Mouse (Mus musculus): ENCODE measurements at regions not wholly inside any gene's neighbourhood (a gene's known extent, or its start where the extent isn't known, plus 50 kb on each side); places are given as distances from the start of the nearest gene placed in this dataset.

GRCm38 (mm10) chr13:16636251-16636650, 624.6 kb downstream of the Inhba start:
- Histone ChIP-seq H3K27ac (ENCODE audit: insufficient read depth, low read length) (no peak overlapping the region), H3K4me3 (ENCODE audit: insufficient read depth, low read length) (no peak overlapping the region), H3K4me1 (ENCODE audit: control insufficient read depth, insufficient read depth, low read length) (no peaks in the 10 kb centered on the region)
- TF ChIP-seq POLR2A (IDR thresholded peaks at IDR 0.05; ENCODE audit: extremely low read depth, insufficient read depth, low read length) (no peak), CTCF (IDR thresholded peaks at IDR 0.05; ENCODE audit: extremely low read depth, insufficient read depth, low read length) (no peak)

GRCm38 (mm10) chr13:16641611-16642449, 630.2 kb downstream of the Inhba start:
- H3K4me1 ChIP-seq (ENCODE audit: control insufficient read depth, insufficient read depth, low read length) = peaks cover 6% of the 10 kb centered on the region; the same call in 1 of the 2 replicates
- no peak overlapping the region for H3K4me3 ChIP-seq (ENCODE audit: insufficient read depth, low read length)
- no peak for TF ChIP-seq CTCF (IDR thresholded peaks at IDR 0.05; ENCODE audit: extremely low read depth, insufficient read depth, low read length)
- TF ChIP-seq POLR2A (IDR thresholded peaks at IDR 0.05; ENCODE audit: extremely low read depth, insufficient read depth, low read length) = no peak
- H3K27ac ChIP-seq (ENCODE audit: insufficient read depth, low read length) = no peak overlapping the region

GRCm38 (mm10) chr13:16642450-16642994, 630.9 kb downstream of the Inhba start:
- Histone ChIP-seq H3K4me3 (ENCODE audit: insufficient read depth, low read length) (no peak overlapping the region), H3K27ac (ENCODE audit: insufficient read depth, low read length) (no peak overlapping the region), H3K4me1 (ENCODE audit: control insufficient read depth, insufficient read depth, low read length) (peaks cover 6% of the 10 kb centered on the region; the same call in 1 of the 2 replicates)
- no peak for TF ChIP-seq POLR2A (IDR thresholded peaks at IDR 0.05; ENCODE audit: extremely low read depth, insufficient read depth, low read length)
- TF ChIP-seq CTCF (IDR thresholded peaks at IDR 0.05; ENCODE audit: extremely low read depth, insufficient read depth, low read length) = no peak

- TF ChIP-seq CTCF (IDR thresholded peaks at IDR 0.05; ENCODE audit: extremely low read depth, insufficient read depth, low read length) (no peak), POLR2A (IDR thresholded peaks at IDR 0.05; ENCODE audit: extremely low read depth, insufficient read depth, low read length) (no peak)
- Histone ChIP-seq H3K27ac (ENCODE audit: insufficient read depth, low read length) (no peak overlapping the region), H3K4me3 (ENCODE audit: insufficient read depth, low read length) (no peak overlapping the region), H3K4me1 (ENCODE audit: control insufficient read depth, insufficient read depth, low read length) (peaks cover 6% of the 10 kb centered on the region; the same call in 1 of the 2 replicates)
Observed at GRCm38 (mm10) chr13:16645311-16645710, 633.7 kb downstream of the Inhba start.

GRCm38 (mm10) chr13:16646056-16646455, 634.4 kb downstream of the Inhba start:
- no peak for TF ChIP-seq CTCF (IDR thresholded peaks at IDR 0.05; ENCODE audit: extremely low read depth, insufficient read depth, low read length)
- no peak for TF ChIP-seq POLR2A (IDR thresholded peaks at IDR 0.05; ENCODE audit: extremely low read depth, insufficient read depth, low read length)
- no peak overlapping the region for H3K4me3 ChIP-seq (ENCODE audit: insufficient read depth, low read length)
- H3K4me1 ChIP-seq (ENCODE audit: control insufficient read depth, insufficient read depth, low read length) = peaks cover 6% of the 10 kb centered on the region; the same call in 1 of the 2 replicates
- H3K27ac ChIP-seq (ENCODE audit: insufficient read depth, low read length) = no peak overlapping the region

GRCm38 (mm10) chr13:16646649-16647048, 635.0 kb downstream of the Inhba start:
- no peak overlapping the region for H3K27ac ChIP-seq (ENCODE audit: insufficient read depth, low read length)
- TF ChIP-seq POLR2A (IDR thresholded peaks at IDR 0.05; ENCODE audit: extremely low read depth, insufficient read depth, low read length) (no peak), CTCF (IDR thresholded peaks at IDR 0.05; ENCODE audit: extremely low read depth, insufficient read depth, low read length) (no peak)
- peaks cover 6% of the 10 kb centered on the region; the same call in 1 of the 2 replicates for H3K4me1 ChIP-seq (ENCODE audit: control insufficient read depth, insufficient read depth, low read length)
- no peak overlapping the region for H3K4me3 ChIP-seq (ENCODE audit: insufficient read depth, low read length)

GRCm38 (mm10) chr13:16656110-16656509, 644.5 kb downstream of the Inhba start:
- H3K27ac ChIP-seq (ENCODE audit: insufficient read depth, low read length) = no peak overlapping the region
- TF ChIP-seq CTCF (IDR thresholded peaks at IDR 0.05; ENCODE audit: extremely low read depth, insufficient read depth, low read length) (no peak), POLR2A (IDR thresholded peaks at IDR 0.05; ENCODE audit: extremely low read depth, insufficient read depth, low read length) (no peak)
- no peak overlapping the region for H3K4me3 ChIP-seq (ENCODE audit: insufficient read depth, low read length)
- H3K4me1 ChIP-seq (ENCODE audit: control insufficient read depth, insufficient read depth, low read length) = no peaks in the 10 kb centered on the region; the same call in 1 of the 2 replicates

- TF ChIP-seq CTCF (IDR thresholded peaks at IDR 0.05; ENCODE audit: extremely low read depth, insufficient read depth, low read length) (no peak), POLR2A (IDR thresholded peaks at IDR 0.05; ENCODE audit: extremely low read depth, insufficient read depth, low read length) (no peak)
- H3K27ac ChIP-seq (ENCODE audit: insufficient read depth, low read length) = no peak overlapping the region
- H3K4me3 ChIP-seq (ENCODE audit: insufficient read depth, low read length) = no peak overlapping the region
- no peaks in the 10 kb centered on the region; the same call in 1 of the 2 replicates for H3K4me1 ChIP-seq (ENCODE audit: control insufficient read depth, insufficient read depth, low read length)
Observed at GRCm38 (mm10) chr13:16659894-16660293, 648.2 kb downstream of the Inhba start.

- no peak for TF ChIP-seq CTCF (IDR thresholded peaks at IDR 0.05; ENCODE audit: extremely low read depth, insufficient read depth, low read length)
- no peak for TF ChIP-seq POLR2A (IDR thresholded peaks at IDR 0.05; ENCODE audit: extremely low read depth, insufficient read depth, low read length)
- Histone ChIP-seq H3K4me3 (ENCODE audit: insufficient read depth, low read length) (no peak overlapping the region), H3K27ac (ENCODE audit: insufficient read depth, low read length) (no peak overlapping the region), H3K4me1 (ENCODE audit: control insufficient read depth, insufficient read depth, low read length) (no peaks in the 10 kb centered on the region)
Observed at GRCm38 (mm10) chr13:16668652-16669051, 657.0 kb downstream of the Inhba start.

GRCm38 (mm10) chr13:16669281-16669680, 657.6 kb downstream of the Inhba start:
- Histone ChIP-seq H3K4me3 (ENCODE audit: insufficient read depth, low read length) (no peak overlapping the region), H3K27ac (ENCODE audit: insufficient read depth, low read length) (no peak overlapping the region), H3K4me1 (ENCODE audit: control insufficient read depth, insufficient read depth, low read length) (no peaks in the 10 kb centered on the region)
- no peak for TF ChIP-seq POLR2A (IDR thresholded peaks at IDR 0.05; ENCODE audit: extremely low read depth, insufficient read depth, low read length)
- TF ChIP-seq CTCF (IDR thresholded peaks at IDR 0.05; ENCODE audit: extremely low read depth, insufficient read depth, low read length) = no peak
